Mouse (Mus musculus) midbrain, embryonic 13.5 days (tissue): Measurements from ENCODE around the gene Olfr639. TPM values are rescaled to one million over a fixed set of nuclear protein-coding genes. Genes with fewer than 3 reads are reported as not detected.
"Not testable (repeated sequence)": the region's sequence is repeated elsewhere in the genome, so short reads cannot be mapped to it uniquely, and the experiment has no call there.

Experiments used
- ATAC-seq: fragments of 200-750 bp; cut with Nextera tagmentation; 2 replicates; pipeline ENCODE4 v1.8.0; 2017; ENCODE audit warnings: mild to moderate bottlenecking, moderate TSS enrichment, moderate library complexity
- H3K27ac ChIP-seq: fragments of 300-500 bp; sonication (generic); 2 replicates; pipeline ENCODE4 v1.5.1; 2015; ENCODE audit warnings: inconsistent platforms, mild to moderate bottlenecking, moderate library complexity
- H3K27me3 ChIP-seq: fragments of 300-500 bp; sonication (generic); 2 replicates; pipeline ENCODE4 v1.6.1; 2015; ENCODE audit warnings: mild to moderate bottlenecking, inconsistent platforms
- H3K36me3 ChIP-seq: fragments of 300-500 bp; sonication (generic); 2 replicates; pipeline ENCODE4 v1.6.1; 2015; ENCODE audit warnings: mild to moderate bottlenecking, inconsistent platforms
- H3K4me1 ChIP-seq: fragments of 300-500 bp; sonication (generic); replicated peaks from 2 replicates; pipeline ENCODE4 v1.6.1; 2015; ENCODE audit warnings: inconsistent platforms
- H3K4me2 ChIP-seq: fragments of 300-500 bp; sonication (generic); replicated peaks from 2 replicates; pipeline ENCODE4 v1.6.1; 2015; ENCODE audit warnings: moderate library complexity, mild to moderate bottlenecking, inconsistent platforms
- H3K4me3 ChIP-seq: fragments of 300-500 bp; sonication (generic); replicated peaks from 2 replicates; pipeline ENCODE4 v1.5.1; 2015; ENCODE audit warnings: mild to moderate bottlenecking, inconsistent platforms
- H3K9ac ChIP-seq: fragments of 300-500 bp; sonication (generic); replicated peaks from 2 replicates; pipeline ENCODE4 v1.6.1; 2015; ENCODE audit warnings: mild to moderate bottlenecking, inconsistent platforms
- H3K9me3 ChIP-seq: fragments of 300-500 bp; sonication (generic); 2 replicates; pipeline ENCODE4 v1.6.1; 2016; ENCODE audit warnings: mild to moderate bottlenecking, inconsistent platforms
- WGBS: fragments of 180-500 bp; shearing (Covaris S2); methylation state at CpG from one replicate; pipeline ENCODE4 v1.1.7; 2015; 5-methylcytosine and 5-hydroxymethylcytosine counted together
- polyA plus RNA-seq: library from polyadenylated mRNA; unstranded; fragments of >200 nt; fragmentation: Nextera tagmentation; extraction: Ambion mirVana; gene quantifications from 2 replicates; pipeline ENCODE4 v1.2.1, GENCODE M21; 2015

Gene Olfr639
- polyA plus RNA-seq, 1 experiment from 2014 or later = 0.03 TPM

DNA sequence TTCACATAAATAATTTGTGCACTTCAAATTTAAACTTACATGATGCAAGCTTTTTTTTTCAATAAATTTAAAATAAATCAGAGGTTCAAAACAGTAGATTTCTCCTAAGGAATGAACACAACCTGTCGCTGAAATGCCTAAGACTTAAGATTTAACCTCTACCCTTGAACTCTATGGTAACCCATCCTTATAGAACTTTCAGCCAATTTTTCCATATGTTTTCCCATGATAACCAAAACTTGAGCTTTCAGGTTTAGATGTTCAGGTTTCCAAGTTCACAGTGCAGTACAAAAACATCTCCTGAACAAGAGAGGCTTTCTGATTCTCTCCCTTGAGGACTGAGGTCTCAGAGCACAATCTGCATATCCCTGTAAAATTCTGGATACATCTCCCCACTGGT is 46.3 kb downstream of the Olfr639 start, which contains the start of gene Olfr635:
Gene Olfr635 (plus strand): TSS at position 301 of the 400 bp plus-strand sequence.
- Histone ChIP-seq H3K9me3 (no peaks in the 10 kb centered on the region), H3K36me3 (no peaks in the 10 kb centered on the region), H3K9ac (no peak within 1 kb of the TSS), H3K4me1 (no peaks in the 10 kb centered on the region), H3K27ac (no peak within 1 kb of the TSS), H3K4me2 (no peak within 1 kb of the TSS), H3K27me3 (no peaks in the 10 kb centered on the region), H3K4me3 (no peak within 1 kb of the TSS)
- no peak for ATAC-seq
- WGBS = 71% methylated on average over 1 of the region's 1 CpGs

DNA sequence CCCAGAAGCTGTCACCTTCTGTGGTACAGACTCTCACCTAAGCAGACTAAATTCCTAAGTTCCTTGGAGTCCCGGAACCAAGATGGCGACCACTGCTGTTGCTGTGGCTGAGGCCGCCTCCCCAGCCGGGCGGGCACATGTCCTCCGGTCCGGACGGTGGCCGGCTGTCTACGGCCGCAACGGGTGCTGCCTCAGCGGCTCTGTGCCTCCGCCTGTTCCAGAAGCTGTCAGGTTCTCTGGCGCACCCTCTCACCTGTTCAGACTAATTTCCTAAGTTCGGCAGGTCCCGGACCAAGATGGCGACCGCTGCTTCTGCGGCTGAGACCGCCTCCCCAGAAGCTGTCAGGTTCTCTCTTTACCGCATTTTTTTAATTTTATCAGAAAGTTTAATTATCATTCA is 50.2 kb downstream of the Olfr639 start:
- not testable (repeated sequence) for H3K9ac ChIP-seq, H3K4me2 ChIP-seq, H3K9me3 ChIP-seq, H3K4me1 ChIP-seq, H3K36me3 ChIP-seq, H3K27ac ChIP-seq, H3K27me3 ChIP-seq, H3K4me3 ChIP-seq, ATAC-seq
- 95% methylated on average over 22 of the region's 22 CpGs for WGBS

Other genes starting within 250 kb of the Olfr639 start
- not detected in 2 replicates for gene Olfr69, start 245.7 kb downstream of the Olfr639 start, polyA plus RNA-seq
- gene Olfr68, start 237.6 kb downstream of the Olfr639 start, polyA plus RNA-seq = not detected in 2 replicates
- gene Olfr67, start 225.5 kb downstream of the Olfr639 start, polyA plus RNA-seq = not detected in 2 replicates
- gene Hbb-bt, start 203.3 kb downstream of the Olfr639 start, polyA plus RNA-seq = 1,031 and 1,160 TPM in 2 replicates
- 2,098 and 2,335 TPM in 2 replicates for gene Hbb-bs, start 189.2 kb downstream of the Olfr639 start, polyA plus RNA-seq
- gene Hbb-bh2, start 176.8 kb downstream of the Olfr639 start, polyA plus RNA-seq = not detected in 2 replicates
- 37.1 and 47.9 TPM in 2 replicates for gene Hbb-bh1, start 174.1 kb downstream of the Olfr639 start, polyA plus RNA-seq
- 4,013 and 4,161 TPM in 2 replicates for gene Hbb-y, start 164.1 kb downstream of the Olfr639 start, polyA plus RNA-seq
- gene Olfr66, start 131.1 kb downstream of the Olfr639 start, polyA plus RNA-seq = not detected in 2 replicates
- gene Olfr64, start 122.8 kb downstream of the Olfr639 start, polyA plus RNA-seq = not detected in 2 replicates
- gene Olfr65, start 113.8 kb downstream of the Olfr639 start, polyA plus RNA-seq = not detected in 2 replicates
- gene Olfr631, start 88.5 kb downstream of the Olfr639 start, polyA plus RNA-seq = not detected in 2 replicates
- gene Olfr632, start 83.0 kb downstream of the Olfr639 start, polyA plus RNA-seq = not detected in 2 replicates
- gene Olfr633, start 72.9 kb downstream of the Olfr639 start, polyA plus RNA-seq = not detected in 2 replicates
- 0.03 TPM in 1 of 2 replicates, not detected in the other for gene Olfr635, start 46.2 kb downstream of the Olfr639 start, polyA plus RNA-seq
- not detected in 2 replicates for gene Olfr638, start 18.6 kb downstream of the Olfr639 start, polyA plus RNA-seq
- not detected in 2 replicates for gene Olfr640, start 8.3 kb upstream of the Olfr639 start, polyA plus RNA-seq
- not detected in 2 replicates for gene Olfr641, start 18.1 kb upstream of the Olfr639 start, polyA plus RNA-seq
- gene Olfr642, start 35.4 kb upstream of the Olfr639 start, polyA plus RNA-seq = not detected in 2 replicates
- gene 4930516K23Rik, start 44.1 kb upstream of the Olfr639 start, polyA plus RNA-seq = not detected in 2 replicates
- gene Olfr644, start 54.6 kb upstream of the Olfr639 start, polyA plus RNA-seq = not detected in 2 replicates
- gene Olfr645, start 68.2 kb upstream of the Olfr639 start, polyA plus RNA-seq = not detected in 2 replicates
- not detected in 2 replicates for gene Olfr646, start 87.6 kb upstream of the Olfr639 start, polyA plus RNA-seq
- gene Ubqln5, start 112.5 kb upstream of the Olfr639 start, polyA plus RNA-seq = not detected in 2 replicates
- gene Olfr643, start 120.1 kb upstream of the Olfr639 start, polyA plus RNA-seq = not detected in 2 replicates
- not detected in 2 replicates for gene Ubqln3, start 126.0 kb upstream of the Olfr639 start, polyA plus RNA-seq
- gene Ubqlnl, start 133.3 kb upstream of the Olfr639 start, polyA plus RNA-seq = not detected in 2 replicates
- gene Olfm5, start 147.5 kb upstream of the Olfr639 start, polyA plus RNA-seq = not detected in 2 replicates
- gene Olfr648, start 166.1 kb upstream of the Olfr639 start, polyA plus RNA-seq = 0.26 and 0.46 TPM in 2 replicates
- not detected in 2 replicates for gene Olfr649, start 178.7 kb upstream of the Olfr639 start, polyA plus RNA-seq
- 0.32 and 0.59 TPM in 2 replicates for gene Trim6, start 201.5 kb upstream of the Olfr639 start, polyA plus RNA-seq
- gene Trim34a, start 227.2 kb upstream of the Olfr639 start, polyA plus RNA-seq = 0.46 and 0.75 TPM in 2 replicates